Mouse (Mus musculus) bone marrow, adult 2 months (tissue): ENCODE measurements around the gene Gm11634.

ENCODE experiments used
- CTCF ChIP-seq: fragments of 200-500 bp; IDR thresholded peaks from 2 replicates; pipeline ENCODE4 v1.5.1; 2011; ENCODE audit warnings: low read length, control low read depth; ENCODE audit not compliant: control insufficient read depth, insufficient read depth
- POLR2A ChIP-seq: fragments of 200-500 bp; IDR thresholded peaks from 2 replicates; pipeline ENCODE4 v1.6.1; 2011; ENCODE audit warnings: low read depth, mild to moderate bottlenecking, control low read depth, low read length, borderline replicate concordance; ENCODE audit not compliant: control insufficient read depth

GRCm38 (mm10) chr11:101581081-101581764, 17.8 kb downstream of the Gm11634 start:
- TF ChIP-seq CTCF: no peak
- no peak for TF ChIP-seq POLR2A
